Mouse (Mus musculus) ES-E14 (cell line): ENCODE results near the gene Fam173b.

Source experiments
- CHD2 ChIP-seq: IDR thresholded peaks from 2 replicates; pipeline ENCODE4 v1.6.1; 2014; ENCODE audit warnings: mild to moderate bottlenecking, low read depth, low read length, inconsistent platforms
- ZNF384 ChIP-seq: IDR thresholded peaks from 2 replicates; pipeline ENCODE4 v1.6.1; 2012; ENCODE audit warnings: low read depth, low read length, inconsistent platforms

DNA sequence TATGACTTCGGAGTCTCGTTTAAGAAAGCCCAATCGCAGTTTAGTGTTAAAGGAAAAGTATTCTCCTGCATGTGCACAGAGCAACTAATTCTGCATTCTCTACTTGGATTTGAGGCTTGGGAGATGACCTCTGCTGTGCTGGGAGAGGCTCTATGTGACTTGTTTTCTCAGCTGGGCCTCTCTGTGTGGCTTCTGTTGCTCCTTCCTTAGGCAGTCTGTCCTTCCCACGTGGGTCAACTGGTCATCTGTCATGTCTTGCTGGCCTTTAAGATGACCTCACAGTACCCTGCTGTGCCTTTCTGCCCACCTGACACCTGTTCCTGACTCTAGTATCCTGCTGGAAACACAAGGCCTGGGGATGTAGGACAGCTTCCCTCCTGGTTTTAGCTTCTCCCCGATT lies 25.6 kb upstream of the Fam173b start:
- no peak for TF ChIP-seq ZNF384
- TF ChIP-seq CHD2: no peak
